Mouse (Mus musculus) left cerebral cortex, adult 18-20 months (tissue): ENCODE data around the gene Pde4d. TPM values are rescaled to one million over a fixed set of nuclear protein-coding genes. Genes with fewer than 3 reads are reported as not detected.

Experiments
- DNase-seq, 2 experiments: peaks; one replicate each; pipeline ENCODE4 v3.0.0; 2021 to 2022; ENCODE audit warnings: low spot score in 2 of 2, mixed read lengths in 1 of 2
- total RNA-seq, 2 experiments: library from RNA; stranded (reverse); gene quantifications; 2 replicates each; pipeline ENCODE4 v1.2.3; 2021

Gene Pde4d
- total RNA-seq, 2 experiments from 2014 or later: 107 to 109 TPM

DNA sequence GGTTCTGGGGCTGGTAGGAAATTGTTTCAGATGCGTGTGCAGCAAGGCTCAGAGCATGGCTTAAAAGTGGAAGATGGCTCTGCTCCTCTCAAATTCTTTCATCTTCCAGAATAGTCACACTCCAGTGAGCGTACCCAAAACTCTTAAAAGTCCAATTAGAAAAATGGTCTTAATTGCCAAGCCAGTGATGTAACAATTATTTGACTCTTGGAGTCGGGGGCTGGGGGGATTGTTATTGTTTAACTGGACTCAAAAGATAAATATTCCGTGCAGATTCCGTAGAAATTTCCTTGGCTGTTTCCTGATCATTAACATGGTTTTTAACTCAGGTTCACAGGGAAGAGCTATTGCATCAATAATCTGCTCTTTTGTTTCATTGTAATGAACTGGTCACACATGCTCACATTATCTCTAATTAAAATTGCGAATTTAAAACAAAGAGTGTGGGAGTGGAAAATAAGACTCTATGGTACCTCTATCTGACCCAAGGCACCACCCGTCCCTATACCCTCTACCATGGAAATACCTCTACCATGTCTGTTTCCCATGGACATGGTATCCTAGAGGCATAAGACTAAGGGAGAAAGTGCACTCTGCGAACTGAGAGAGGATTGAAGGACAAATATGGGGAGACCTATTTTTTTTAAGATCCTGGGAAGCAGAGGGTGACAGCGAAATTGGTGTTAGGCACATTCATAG lies 1159.5 kb downstream of the Pde4d start:
- no peak for DNase-seq

DNA sequence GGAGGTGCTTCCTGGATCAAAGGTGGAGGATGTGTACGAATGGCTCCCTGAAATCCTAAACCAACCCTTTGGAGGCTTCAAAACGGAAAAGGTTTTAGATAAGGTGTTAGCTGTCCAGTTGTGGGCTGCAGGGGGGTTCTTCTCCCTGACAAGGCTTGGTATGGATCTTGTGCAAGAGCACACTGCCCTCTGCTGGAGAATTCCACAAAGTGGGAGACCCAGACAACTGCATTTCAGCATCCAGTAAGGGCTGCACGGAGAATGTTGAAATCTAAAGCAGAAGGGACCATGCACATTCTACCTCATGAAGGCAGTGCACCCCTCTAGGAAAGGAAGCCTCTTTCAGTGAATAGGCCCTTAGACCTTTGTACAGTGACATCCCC lies 1160.0 kb downstream of the Pde4d start:
- DNase-seq: peak; percentile 64 to 68

DNA sequence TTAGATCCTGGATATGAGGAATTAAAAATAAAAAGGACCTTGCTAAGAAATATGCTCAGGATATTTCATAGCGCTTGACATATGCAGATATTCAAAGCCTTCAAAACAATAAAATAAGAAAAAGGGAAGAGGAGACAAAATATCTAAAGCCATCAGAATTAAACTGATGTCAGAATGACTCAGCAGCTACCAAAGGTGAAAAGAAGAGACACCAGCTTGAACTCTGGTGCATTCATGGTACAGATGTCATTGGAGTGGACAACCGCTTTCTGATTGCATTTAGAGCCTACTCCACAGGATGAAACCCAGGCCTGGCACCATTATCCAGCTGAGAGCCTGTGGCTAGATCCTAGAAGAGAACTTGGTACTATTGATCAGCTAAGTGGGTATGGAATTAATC lies 1161.0 kb downstream of the Pde4d start:
- no peak for DNase-seq

DNA sequence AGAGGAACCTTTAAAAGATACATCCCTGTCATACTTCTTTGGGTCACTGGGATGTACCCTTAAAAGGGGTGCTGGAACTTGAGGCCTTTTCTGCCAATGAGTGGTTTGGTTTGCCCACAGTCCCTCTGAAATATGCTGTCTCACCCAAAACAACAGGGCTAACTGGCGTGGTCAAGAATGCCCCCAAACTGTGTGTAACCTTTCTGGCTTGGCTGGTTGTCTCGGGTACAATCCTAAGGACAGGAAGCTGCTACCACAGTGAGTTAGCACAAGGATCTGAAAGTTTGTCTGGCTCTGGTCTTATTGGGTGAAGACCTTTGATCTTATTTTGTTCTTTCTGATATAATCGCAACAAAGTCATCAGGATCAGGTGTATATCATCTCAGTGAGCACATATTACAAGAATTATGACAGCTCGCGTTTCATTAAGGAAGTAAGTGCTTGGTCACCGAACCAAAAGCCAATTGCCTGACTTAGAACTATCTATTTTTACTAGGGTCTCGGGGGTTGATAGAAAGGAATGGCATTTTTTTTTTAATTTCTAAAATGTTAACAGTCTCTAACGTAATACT lies 1165.6 kb downstream of the Pde4d start:
- no peak for DNase-seq

DNA sequence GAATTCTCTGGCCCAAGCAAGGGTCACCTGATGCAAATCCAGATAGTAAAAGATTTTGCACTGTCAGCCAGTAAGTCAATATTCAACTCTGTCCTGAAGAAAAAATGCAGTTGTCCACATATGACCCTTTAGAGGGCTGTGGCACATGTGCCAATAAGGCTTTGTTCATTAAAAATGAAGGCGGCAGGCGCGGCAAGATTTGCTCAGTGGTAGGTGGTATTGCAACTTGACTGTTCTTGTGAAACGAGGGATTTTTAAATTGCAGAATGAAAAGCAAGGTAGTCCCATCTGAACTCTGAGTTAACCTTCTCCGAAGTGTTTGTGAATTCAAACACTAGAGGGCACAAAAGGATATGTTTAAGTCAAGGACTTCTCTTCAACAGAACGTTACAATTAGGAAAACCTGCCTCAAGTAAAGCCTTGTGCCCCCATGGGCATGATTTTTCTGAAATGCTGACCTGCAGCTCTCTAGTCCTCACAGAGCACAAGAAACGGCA lies 1166.1 kb downstream of the Pde4d start:
- no peak for DNase-seq

DNA sequence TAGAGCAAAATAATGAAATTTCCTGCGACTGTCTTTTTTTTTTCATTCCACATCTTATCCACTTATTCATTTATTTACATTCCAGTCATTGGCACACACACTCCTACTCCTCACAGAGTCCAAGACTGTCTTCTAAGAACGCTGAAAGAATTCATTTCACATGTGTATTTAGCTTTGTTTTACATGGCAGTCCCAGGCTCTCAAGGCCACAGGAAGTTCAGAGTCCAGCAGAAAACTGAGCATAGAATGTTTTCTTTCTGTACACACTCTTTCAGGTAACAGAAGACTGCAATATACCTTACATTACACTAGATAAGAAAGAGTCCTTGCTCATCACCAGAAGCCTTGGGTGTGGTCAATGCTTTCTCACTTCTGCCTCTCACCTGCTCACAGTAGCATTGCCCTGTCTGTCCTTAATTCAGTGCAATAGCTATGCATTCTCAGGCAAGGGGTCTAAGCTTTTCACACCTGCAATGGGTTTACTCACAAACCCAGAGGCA lies 1169.5 kb downstream of the Pde4d start:
- DNase-seq: no peak

DNA sequence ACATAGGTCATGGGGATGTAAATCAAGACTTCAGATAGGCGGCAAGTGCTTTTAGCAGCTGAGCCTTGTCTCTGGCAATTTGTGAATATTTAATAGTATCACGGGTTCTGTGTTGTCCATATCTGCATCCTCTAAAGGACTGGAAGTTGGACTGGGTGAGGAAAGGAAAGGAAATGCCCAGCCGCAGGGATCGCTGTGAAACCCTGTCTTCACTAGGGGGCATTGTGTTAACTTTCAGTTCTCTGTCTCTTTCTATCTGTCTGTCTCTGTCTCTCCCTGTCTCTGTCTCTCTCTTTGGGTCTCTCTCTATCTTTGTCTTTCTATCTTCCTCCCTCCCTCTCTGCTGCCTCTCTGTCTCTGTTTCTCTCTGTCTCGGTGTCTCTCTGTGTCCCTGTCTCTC lies 1172.5 kb downstream of the Pde4d start:
- DNase-seq: no peak

DNA sequence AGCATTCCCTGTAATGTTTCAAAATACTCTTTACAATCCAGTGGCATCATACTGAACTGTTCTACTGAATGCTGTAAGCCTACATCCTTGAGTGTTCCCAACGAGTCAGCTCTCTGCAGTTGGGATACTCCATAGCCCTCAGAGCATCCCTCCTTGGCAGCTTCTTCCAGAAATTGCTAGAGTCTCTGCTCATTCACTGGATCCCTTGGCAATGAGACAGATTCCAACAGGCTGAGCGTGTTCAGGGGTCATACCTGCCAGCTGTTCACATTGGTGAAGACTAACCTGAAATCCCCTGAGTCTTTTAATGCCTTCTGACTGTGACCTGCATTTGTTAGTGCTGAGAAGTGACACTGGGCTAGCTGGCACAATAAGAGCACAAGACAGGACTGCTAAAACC lies 1173.5 kb downstream of the Pde4d start:
- no peak for DNase-seq

DNA sequence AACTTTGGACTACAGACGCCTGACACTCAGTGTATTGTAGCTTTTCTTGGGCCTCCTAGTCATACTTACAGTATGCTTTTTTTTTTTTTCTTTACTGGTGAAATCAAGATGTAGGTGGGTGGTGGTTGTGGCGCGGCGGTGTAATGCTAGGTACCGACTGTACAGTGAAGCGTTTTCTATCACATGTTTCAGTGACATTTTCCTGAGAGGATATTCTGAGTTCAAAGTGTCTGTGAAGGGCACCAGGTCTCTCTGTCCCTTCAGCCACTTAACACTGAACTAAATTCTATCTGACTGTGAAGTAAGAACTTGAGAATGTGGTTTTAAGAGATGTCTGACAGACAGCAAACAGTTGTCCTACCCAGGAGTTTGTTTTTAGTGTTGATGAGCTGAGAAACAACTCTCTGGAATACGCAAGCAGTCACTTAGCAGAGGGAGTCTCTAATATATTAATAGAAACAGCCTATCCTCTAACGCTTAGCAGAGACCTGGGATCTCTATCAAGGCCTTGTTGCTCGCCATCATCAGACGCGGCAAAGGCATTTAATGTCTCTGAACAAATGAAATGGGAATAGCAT lies 1175.1 kb downstream of the Pde4d start:
- no peak for DNase-seq

DNA sequence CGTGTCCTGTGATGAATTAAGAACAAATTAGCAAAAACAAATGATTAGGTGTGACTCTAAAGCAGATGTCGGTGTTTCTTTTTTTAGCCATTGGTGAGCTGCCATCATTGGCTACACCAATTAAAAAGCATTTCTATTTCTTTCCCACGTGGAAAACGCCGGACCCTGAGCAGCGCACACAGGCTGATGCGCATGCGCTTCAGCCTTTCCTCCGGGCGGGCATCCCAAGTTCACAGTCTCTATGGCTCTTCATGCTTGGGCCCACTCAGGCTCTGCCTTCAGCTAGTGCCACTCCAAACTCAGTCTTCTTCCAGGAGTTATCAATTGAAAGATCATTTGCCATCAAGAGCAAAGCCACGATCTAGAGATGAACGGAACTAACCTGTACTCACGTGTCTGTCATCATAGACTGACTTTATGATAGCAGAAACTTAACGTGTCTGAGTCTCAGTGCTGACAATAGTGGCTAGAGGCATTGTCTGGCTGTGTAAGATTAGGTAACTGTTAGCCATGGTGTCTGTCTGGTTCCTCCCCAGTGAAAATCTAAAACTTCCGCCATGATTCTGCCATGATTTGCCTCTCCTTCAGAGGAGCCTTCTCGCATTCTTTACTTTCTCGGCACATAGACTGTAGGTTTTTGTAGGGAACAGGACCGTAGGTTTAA lies 1175.8 kb downstream of the Pde4d start:
- no peak for DNase-seq

DNA sequence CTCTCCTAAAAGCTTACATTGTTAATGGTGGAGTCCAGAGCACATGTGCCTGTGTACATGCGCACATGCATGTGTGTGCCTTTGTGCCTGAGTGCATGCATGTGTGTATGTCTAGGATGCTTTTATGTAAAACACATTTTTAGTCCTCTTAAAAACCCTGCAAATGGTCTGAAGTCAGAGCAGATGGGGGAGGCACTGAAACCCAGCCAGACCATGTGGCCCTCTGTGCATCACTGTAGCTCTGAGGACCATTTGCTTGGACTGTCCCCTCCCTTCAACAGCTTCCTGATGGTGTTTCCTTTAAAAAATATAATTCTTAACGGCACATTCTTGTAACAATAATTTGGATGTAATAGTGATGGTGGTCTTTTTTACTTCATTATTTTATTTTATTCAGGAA lies 1177.5 kb downstream of the Pde4d start:
- DNase-seq: no peak

DNA sequence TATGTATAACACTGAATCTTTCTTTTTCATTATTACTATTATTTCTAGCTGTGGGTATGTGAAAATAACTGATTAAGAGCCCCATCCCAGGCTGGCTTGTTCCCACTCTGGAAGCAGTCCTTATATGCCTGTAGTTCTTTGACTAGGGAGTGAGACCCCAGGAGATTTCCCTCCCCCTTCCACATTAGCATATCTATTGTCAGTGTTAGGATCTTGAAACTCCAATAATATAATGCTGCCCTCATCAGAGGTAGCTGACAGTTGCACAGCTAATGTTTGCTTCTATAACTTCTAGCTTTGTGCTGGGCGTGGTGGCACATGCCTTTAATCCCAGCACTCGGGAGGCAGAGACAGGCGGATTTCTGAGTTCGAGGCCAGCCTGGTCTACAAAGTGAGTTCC lies 1178.9 kb downstream of the Pde4d start:
- DNase-seq: no peak

DNA sequence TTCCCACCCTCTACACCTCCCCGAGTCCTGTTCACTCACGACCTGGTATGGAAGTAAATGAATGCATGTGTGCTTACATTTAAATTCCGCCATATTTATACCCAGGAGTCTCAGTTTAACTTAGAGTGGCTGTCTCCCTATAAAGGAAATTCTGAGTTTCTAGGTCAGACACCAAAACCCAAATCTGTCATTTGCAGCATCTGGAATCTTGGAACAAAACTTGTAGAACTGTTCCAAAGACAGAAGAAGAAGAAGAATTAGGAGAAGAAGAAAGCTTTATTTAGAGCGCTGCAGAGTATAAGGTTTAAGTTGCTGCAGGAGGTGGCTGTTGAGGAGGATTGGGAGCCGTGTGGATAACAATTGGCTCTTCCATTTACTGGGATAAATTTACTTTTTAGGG lies 1179.5 kb downstream of the Pde4d start:
- no peak for DNase-seq

DNA sequence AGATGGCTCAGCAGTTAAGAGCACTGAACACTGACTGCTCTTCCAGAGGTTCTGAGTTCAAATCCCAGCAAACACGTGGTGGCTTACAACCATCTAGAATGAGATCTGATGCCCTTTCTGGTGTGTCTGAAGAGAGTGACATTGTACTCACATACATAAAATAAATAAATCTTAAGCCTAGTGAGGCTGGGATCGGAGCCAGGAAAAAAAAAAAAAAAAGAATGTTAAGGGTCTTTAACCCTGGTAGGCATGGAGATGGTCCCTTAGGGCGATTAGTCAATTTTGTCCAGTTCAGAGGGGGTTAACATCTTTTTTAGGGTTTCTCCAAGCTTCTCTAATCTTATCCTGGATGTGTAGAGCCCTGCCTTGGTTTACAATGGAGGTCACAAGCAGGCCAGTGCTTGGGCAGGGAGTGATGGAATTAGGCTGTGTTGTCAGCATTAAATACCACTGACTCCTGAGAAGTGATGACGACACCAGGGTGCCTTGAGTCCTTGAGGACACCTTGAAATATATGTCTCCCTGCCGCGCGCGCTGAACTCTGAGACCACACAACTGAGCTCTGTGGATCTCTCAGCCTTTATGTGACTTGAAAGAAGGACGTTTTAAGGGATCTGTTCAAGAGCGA lies 1181.8 kb downstream of the Pde4d start:
- DNase-seq: no peak

DNA sequence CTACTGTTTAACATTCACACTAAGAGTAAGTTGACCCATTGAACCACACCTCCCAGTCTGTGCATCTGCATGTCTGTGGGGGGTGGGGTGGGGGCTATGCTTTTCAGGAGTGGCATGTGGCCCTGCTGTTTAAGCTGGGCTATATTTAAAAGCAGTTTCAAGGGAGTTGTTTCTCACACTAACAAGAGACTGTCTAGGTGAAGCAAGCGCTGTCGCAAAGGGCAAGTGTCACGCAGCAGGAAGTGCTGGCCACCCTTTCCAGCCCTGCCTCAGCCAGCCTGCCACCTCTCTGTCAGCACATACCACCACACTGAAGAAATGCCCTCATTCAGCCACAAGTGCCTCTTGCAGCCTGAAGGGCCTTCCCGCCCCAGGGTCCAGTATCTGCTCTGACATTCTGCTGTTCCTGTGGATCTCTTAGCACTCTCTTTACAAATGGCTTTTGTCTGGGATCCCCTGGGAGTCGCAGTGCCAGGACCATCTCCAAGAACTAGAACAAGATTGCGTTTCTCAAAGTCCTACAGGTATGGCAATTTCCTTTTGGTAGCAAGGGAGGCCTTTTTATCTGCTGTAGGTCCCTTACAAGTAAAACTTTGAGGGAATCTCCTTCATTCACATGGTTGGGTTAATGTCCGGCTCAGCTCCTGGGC lies 1182.8 kb downstream of the Pde4d start:
- no peak for DNase-seq

DNA sequence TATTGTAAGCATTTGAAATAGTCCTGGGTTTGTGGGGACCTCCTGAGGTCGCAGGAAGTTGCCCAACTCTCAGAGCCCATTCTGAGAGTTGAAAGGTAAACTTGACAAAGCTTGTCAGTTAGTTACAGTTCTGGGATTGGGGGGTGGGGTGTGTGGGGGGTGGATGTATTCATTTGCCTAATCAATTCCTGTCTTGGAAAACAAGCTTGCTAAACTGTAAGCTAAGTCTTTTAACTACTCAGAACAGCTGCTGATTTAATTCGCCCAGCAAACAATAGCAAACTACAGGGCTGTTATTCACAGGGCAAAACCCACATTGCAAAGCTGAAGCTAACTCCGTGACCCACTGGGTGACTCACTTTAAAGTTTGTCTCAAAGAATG lies 1183.3 kb downstream of the Pde4d start:
- DNase-seq: no peak

DNA sequence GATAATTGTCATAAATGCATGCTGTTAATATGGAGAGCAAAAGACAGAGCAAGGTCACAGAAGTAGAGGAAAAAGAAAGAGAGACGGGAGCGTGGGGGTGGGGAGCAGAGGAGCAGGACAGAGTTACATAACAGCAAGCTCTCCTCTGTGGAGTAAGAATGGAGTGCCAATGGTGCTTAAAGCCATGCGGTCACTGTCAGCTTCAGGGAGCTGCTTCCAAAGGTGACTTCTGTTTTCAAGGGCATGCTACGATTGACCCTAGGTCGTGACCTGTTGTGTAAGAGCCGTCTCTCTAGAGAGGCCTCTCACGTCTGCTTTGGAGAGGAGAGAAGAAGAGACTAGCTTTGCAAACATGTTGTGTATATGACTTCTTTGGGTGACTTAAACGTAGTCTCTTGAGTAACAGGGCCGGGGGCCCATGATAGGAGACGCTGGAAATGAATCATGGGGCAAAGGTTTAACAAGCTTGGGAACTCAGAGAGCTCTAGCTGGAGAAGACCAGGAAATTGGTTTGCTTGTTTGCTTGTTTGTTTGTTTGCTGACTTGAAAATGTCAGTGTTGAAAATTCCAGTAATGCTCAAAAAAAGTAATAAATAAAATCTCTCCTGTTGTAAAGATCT lies 1186.3 kb downstream of the Pde4d start:
- no peak for DNase-seq

DNA sequence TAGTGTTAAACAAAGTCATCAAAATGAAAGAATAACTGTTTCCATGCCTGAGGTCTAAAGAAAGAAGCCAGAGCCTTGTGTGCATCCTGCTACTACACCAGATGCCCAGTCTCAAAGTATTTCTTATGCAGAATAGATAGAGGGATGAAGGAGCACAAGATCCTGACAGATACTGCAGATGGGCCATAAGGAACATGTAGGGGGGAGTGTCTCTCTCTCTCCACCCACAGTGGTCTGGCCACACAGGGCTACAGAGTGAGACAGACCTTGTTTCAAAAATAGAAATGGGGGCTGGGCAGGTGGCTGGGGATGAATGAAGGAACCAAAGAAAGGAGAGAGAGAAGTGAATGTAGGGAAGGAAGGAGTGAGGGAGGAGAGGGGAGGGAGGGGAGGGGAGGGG lies 1188.5 kb downstream of the Pde4d start:
- no peak for DNase-seq

DNA sequence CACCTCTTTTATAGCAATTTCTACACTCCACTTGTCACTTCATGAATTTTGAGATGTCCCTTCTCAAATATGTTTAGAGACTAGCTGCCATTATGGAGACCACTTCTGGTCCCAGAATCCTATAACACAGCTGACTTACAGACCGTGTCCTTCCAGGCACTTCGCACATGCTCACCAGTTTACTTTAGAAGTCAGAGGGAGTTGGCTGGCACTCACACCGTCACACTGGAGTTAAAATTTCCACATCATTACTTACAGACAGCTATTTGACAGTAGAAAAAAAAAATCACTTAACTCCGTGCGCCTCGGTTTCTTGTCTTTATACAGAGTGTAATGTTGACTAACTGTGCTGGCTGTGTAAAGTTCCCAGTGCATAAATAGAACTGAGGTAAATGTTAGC lies 1189.5 kb downstream of the Pde4d start:
- DNase-seq: no peak

DNA sequence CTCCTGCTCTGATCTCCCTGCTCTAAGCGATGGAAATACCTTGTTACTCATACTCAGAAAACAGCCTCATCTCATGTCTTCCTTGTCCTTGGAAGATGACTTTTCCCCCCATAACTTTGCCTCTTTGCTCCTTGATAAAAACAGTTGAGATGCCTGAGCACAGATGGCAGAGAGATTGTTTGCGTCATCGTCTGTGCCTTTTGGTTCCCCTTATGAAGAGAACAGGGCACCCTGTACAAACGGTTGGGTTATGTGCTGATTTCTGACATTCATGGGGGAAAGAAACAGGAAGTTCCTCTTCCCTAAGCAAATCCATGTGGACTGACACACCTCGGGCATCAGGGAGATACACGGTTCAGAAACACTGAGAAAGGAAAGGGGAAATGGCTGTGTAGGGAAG lies 1191.8 kb downstream of the Pde4d start:
- DNase-seq: no peak

DNA sequence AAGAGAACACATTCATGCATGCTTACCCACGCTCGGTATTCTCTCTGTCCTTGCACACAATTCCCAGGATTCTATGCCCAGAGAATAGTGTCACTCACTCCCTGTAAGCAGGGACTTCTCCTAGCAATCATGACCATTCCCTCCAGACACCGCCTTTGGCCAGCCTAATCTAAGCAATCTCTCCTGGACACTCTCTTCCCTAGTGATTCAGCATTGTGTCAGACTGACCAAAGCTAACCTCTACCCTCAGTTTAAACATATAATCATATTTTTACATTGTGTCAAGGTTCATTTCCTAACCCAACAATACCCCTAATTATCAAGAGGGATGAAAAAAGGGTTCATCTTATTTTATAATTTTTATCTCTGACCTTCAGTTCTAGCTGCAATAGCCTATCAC lies 1193.7 kb downstream of the Pde4d start:
- DNase-seq: no peak
